Mouse (Mus musculus) embryo, embryonic 9.5 days (tissue): ENCODE measurements at regions not wholly inside any gene's neighbourhood (a gene's known extent, or its start where the extent isn't known, plus 50 kb on each side); places are given as distances from the start of the nearest gene placed in this dataset.

ENCODE experiments used
- DNase-seq: peaks from one replicate; pipeline ENCODE4 v3.0.0-alpha.2; 2017; ENCODE audit errors: extremely low spot score

DNA sequence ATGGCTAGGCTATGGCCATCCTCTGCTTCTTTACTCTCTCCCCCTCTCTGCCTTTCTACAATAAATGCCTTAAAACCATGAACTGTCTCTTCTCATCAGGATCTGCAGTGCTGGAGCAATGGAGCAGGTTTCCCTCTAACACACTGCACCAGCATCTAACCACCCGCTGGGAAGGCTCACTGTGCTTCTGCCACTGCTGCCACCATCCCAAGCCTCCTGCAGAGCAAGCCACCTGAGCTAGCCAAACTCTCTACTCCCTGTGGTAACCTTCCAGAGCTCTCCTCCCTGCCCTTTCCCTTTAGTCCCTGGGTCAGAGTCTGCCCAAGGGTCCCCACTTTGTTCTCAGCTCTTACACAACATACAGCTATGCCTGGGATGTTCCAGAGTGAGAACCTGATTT lies 107.3 kb upstream of the 4933402E13Rik start:
- no peak for DNase-seq

DNA sequence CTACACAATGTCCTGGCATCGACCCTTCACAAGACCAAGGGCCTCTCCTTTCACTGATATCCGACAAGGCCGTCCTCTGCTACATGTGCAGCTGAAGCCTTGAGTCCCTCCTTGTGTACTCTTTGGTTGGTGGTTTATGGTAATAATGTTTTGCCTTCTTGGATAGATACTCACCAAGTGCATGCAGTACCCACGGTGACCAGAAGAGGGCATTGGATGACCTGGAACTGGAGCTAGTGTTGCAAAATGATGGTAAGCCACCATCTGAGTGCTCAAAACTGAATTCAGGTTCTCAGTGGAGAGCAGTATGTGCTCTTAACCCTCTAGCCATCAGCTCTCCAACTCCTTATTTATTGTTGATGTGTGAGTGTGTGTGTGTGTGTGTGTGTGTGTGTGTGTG lies 103.2 kb upstream of the 4933402E13Rik start:
- DNase-seq: peak; percentile 4
